Mouse (Mus musculus) T-helper 2 cell (primary cell): Measurements from ENCODE around the gene Tmed1.
"Not testable (repeated sequence)": the region's sequence is repeated elsewhere in the genome, so short reads cannot be mapped to it uniquely, and the experiment has no call there.

Source experiments
- in situ Hi-C: fragments of 300-600 bp; cut with MboI, MseI; formaldehyde crosslinking; loops from one replicate; pipeline ENCODE4 v1.15.1; 2025; ENCODE audit warnings: high pct_unique_total_duplicates

Gene Tmed1

GRCm38 (mm10) chr9:21509772-21510688 is at the start of gene Tmed1:
Tmed1 (minus strand) TSS chr9:21510252.
- in situ Hi-C loops = no loop called here

GRCm38 (mm10) chr9:21559151-21559550 is 49.1 kb upstream of the Tmed1 start:
- in situ Hi-C loops = no loop called here

DNA sequence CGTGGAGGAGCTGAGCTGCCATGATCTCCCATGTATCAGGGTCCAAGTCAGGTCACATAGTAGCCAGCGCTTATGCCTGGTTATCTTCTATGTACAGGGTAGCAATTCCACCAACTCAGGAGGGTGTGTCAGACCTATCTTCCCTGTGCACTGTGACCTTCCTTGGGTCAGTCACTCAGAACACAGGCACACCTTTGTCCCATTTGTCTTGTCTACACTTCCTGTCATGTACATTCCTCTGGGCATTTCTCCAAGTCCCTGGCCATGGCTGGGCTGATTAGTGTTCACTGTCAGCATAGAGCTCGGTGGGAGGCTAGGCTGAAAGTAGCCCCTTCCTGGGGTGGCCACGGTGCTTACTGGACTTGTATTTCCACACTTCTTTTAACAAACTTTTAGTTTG is 48.3 kb upstream of the Tmed1 start:
- in situ Hi-C loops = no loop called here

DNA sequence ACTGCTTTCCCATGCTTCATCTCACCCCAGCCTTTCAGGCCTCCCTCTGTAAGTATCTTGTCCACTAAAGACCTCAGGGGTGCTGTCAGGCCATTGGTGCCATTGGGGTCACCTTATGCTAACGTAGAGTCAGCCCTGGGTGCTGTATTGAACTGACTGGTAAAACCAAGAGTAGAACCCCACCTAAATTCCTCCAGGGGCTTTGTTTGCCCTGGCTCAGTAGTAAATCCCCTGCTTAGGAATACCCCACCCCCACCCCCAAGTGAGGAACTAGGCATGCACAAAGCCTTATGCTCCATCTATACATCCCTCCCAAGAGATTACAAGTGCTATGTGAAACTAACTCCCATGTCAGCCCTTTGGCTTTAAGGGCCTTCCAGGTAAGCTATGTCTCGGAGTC is 47.5 kb upstream of the Tmed1 start:
- in situ Hi-C loops = no loop called here

DNA sequence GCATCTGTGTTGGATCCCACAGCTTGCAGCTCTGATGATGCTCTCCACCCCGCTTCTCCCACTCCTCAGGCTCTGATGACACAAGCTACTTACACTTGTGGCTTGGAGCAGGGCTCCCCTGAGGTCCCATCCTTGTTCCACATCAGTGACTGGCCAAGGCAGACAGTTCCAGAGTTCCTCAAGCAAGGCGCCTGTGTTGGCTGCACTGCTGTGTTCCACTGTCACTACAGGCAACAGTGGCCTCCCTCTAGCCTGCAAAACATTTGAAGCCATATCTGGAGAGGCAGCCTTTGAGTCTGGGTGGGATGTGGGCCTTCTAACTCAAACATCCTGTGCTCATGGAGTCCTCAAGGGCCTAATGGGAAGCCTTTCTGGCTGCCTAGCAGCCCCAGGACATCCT is 46.9 kb upstream of the Tmed1 start:
- in situ Hi-C loops = no loop called here

- in situ Hi-C loops = no loop called here
These were observed 45.2 kb upstream of the Tmed1 start for GRCm38 (mm10) chr9:21555198-21555742.

- in situ Hi-C loops = no loop called here
These were observed 43.7 kb upstream of the Tmed1 start for GRCm38 (mm10) chr9:21553607-21554273.

GRCm38 (mm10) chr9:21551049-21551448 is 41.0 kb upstream of the Tmed1 start:
- in situ Hi-C loops = no loop called here

DNA sequence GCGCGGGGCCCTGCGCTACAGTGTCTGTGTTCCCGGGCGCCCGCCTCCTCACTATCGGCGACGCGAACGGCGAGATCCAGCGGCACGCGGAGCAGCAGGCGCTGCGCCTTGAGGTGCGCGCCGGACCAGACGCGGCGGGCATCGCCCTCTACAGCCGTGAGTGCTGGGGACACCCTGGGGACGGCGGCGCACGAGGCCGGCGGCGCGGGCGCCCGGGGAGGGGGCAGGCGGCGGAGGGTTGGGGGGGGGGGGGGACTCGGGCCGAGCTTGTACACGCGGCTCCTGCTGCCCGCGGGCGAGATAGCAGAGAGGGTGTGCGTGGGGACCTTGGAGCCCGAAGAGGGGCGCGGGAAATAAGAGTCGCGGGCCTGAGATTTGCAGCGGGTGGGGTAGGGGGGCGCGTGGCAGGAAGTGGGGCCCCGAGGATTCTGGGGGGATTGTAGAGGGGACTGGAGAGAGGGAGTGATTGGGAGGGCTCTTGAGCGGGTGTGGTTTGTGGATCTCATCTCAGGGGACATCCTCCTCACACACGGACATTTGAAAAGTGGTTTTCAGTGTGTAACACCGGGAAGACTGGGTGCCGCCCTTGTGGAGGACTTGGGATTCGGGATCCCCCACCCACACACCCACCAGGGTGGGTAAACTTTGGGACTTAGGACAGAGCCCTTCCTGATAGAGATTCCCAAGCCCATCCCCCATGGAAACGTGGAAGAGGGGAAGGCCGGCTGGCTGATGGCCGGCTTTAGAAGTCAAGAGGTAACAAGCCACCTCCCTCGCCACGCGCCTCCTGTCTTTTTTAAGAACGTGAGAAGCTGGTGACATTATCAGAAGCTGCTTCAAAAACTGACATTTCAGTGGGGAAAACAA is 37.3 kb upstream of the Tmed1 start:
- in situ Hi-C loops = no loop called here

GRCm38 (mm10) chr9:21546789-21547074 is 36.7 kb upstream of the Tmed1 start, which contains the start of gene Carm1:
Carm1 (plus strand) TSS chr9:21546894.
- in situ Hi-C loops = no loop called here

DNA sequence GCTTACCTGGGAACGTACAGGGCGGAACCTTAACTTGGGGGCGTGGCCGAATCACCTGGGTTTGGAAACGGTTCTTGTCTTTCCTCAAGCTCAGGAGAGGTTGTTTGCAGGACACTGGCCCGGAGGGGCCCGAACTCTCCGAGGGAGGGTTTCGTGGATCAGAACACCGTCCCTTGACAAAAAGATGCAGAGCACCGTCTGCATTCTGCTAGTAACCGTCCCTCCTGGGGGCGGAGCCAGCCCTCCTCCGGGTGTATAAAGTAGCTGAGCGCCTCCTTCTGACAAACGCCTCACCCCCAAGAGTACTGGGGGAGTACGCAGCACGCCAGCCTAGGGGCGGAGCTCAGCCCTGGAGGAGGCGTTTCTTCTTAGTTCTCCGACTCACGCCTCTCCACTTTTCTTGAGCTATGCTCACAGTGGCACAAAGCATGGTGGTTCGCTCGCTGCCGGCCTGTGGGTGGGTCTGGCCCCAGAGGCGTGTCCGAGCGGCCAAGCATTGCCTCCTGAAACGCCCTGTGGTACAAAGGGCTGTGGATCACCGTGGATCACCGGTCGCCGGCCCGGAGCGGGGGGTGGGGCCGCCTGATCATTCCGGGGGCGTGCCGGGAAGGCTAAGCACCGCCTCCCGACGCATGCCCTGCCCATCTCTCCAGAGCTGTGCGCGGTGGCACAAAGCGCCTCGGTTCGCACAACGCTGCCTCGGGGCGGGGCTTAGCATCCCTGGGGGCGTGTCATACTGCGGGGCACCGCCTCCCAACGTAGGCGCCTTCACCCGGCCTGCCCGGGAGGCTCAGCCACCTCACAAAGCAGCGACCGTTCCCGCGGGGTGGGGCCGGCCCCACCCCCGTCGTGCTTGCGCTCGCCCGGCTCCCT is 36.1 kb upstream of the Tmed1 start:
- in situ Hi-C loops = no loop called here

DNA sequence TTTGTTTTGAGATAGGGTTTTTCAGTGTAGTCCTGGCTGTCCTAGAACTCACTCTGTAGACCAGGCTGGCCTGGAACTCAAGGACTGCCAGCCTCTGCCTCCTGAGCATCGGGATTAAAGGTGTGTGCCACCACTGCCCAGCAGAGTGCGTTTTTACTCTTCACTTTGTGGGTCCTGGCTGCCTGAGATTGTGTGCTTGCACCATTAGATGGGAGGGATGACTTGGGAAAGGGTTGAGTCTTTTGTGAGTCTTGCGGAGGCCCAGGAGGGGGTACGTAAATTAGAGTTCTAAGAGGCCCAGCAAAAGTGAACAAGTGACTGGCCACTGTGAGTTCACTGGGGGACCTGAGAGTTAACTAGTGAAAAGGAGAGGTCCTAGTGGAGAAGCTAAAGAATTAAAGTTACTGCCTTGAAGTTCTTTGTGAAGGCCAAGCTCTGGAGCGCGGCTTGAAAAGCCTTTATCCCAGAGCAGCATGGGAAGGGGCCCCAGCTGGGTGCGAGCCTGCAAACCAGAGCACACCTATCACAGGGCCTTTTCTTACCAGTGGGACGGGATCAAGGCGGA is 35.4 kb upstream of the Tmed1 start:
- in situ Hi-C loops = no loop called here

- in situ Hi-C loops = not testable (repeated sequence)
These were observed 31.9 kb upstream of the Tmed1 start for GRCm38 (mm10) chr9:21542001-21542400.

- in situ Hi-C loops = no loop called here
These were observed 30.1 kb upstream of the Tmed1 start for GRCm38 (mm10) chr9:21539981-21540753.

DNA sequence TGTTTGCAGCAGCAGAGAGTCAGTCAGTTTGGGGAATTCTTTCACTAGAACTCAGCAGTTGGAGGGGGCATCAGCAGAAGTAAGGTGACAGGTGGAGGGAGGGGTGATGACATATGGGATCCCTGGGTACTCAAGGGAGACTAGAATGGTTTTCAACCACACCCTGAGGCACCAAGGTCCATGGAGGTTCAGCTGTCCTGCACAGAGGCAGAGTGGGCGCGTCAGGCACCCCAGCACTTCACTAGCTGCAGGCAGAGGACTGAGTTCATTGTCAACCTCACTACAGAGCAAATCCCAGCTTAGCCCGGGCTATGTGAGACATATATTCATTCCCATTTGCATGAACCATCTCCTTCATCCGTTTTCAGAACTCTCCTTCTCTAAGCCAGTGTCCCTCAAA is 27.0 kb upstream of the Tmed1 start:
- in situ Hi-C loops = no loop called here

DNA sequence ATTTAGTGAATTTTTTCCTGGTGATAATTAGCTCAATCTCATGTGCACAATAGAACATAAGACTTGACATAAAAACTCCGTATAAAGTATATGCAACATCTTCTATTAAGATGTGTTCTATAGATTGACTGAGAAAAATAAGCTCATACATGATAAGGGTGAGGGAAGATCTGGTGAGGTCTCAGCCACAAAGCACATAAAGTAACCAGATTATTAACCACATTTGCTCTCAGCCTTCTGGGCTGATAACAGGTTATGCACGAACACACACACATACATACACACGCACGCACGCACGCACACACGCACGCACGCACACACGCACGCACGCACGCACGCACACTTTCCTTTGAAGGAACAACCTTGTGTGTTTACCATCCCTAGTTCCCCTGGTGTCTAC is 26.4 kb upstream of the Tmed1 start:
- in situ Hi-C loops = no loop called here

DNA sequence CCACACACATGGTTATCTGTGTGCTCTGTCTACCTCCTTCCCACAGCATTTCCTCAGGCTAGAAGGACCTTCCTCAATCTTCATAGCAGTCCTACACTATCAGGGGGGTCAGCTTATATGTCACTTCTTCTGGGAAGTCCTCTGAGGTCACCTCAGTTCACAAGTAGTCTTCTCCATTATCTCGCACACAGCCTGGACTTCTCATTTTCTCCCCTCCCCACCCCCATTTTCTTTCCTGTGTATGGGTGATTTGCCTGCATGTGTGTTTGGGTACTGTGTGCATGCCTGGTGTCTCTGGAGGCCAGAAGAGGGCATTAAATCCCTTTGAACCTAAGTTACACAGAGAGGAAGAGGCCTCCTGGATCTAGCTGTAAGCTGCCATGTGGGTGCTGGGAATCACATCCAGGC is 17.9 kb upstream of the Tmed1 start:
- in situ Hi-C loops = no loop called here

DNA sequence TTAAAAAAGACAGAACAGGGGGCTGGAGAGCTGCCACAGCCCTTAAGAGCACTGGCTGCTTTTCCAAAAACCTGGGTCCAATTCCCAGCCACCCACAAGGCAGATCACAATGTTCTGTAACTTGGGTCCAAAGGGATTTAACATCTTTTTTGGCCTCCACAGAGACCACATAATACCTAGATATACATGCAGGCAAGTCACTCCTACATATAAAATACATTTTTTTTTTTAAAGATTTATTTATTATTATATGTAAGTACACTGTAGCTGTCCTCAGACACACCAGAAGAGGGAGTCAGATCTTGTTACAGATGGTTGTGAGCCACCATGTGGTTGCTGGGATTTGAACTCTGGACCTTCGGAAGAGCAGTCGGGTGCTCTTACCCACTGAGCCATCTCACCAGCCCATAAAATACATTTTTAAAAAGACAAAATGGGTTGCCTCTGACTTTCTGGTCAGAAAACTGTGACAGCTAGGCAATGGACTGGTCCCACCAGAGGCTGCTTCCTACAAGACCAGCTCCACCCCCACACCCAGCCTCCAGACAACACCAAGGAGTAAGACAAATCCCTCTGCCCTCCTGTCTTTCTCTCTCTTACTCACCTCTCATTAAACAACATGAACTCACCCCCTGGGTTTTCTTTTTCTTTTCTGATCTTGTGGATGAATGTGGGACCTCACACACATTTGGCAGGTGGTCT is 17.2 kb upstream of the Tmed1 start:
- in situ Hi-C loops = no loop called here

DNA sequence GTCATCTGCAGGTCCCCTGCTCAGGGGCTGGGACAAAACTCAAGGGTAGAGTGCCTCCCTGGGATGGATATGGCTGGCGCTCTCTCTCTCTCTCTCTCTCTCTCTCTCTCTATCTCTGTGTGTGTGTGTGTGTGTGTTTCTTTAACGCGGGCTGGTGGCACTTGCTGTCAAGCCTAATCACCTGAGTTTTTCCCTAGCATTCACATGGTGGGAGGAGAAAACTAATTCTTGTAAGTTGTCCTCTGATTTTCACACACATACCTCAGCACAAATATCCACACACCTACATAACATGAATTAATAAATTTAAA is 16.5 kb upstream of the Tmed1 start:
- in situ Hi-C loops = no loop called here
